Mouse (Mus musculus): ENCODE measurements around the gene Olfr1118. TPM values are rescaled to one million over a fixed set of nuclear protein-coding genes. Genes with fewer than 3 reads are reported as not detected.
"Not testable (repeated sequence)": the region's sequence is repeated elsewhere in the genome, so short reads cannot be mapped to it uniquely, and the experiment has no call there.

The Olfr1118 gene
- not detected for total RNA-seq (2021)
- long read RNA-seq, experiment 1, result 0 reads
- long read RNA-seq, experiment 2, result 0 reads

DNA sequence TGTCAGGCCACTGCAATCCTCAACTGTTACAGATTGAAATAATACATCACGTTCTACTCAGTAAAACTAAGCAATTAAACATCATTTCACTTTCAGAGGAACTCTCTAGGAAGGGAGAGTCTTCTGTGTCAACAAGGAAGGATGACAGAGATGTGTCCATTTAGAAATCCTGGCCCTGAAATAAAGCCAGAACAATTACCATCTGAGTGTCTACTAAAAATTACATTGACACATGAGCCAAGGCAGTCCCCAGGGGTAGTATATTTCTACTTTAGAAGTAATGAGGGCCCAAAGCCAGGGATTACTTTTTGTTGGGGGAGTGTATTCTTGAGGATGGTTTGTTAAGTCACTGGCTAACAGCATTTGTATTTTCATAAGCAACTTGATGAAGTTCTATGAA, at the start of gene Olfr1118:
Gene Olfr1118, plus strand, starts transcription at position 301 of the 400 bp plus-strand sequence.
- DNase-seq (ENCODE audit: low spot score in 2 of 2), result no peak

DNA sequence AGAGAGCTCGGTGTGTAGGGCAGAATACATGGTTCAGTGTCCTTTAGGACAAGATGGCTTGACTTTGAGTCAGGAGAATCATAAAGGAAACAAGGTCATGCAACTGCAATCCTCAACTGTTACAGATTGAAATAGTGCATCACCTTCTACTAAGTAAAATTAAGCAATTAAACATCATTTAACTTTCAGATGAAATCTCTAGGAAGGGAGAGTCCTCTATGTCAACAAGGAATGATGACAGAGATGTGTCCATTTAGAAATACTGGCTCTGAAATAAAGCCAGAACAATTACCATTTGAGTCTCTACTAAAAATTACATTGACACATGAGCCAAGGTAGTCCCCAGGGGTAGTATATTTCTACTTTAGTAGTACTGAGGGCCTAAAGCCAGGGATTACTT, 40.1 kb upstream of the Olfr1118 start, which contains the start of gene Olfr1116:
Gene Olfr1116, plus strand, starts transcription at position 301 of the 400 bp plus-strand sequence.
- no peak for DNase-seq (ENCODE audit: low spot score in 2 of 2)

DNA sequence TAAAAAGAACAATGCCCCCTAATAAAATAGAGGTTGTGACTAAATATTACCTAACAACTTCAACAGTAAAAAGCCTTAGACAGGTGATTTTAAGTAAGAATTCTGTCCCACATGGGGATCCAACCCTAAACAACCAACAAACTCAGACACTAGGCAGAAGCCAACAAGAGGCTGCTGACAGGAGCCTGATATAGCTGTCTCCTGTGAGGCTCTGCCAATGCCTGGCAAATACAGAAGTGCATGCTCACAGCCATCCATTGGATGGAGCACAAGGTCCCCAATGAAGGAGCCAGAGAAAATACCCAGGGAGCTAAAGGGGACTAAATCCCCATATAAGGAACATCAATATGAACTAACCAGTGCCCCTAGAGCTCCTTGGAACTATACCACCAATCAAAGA, 13.4 kb upstream of the Olfr1118 start:
- DNase-seq (ENCODE audit: low spot score in 2 of 2), result not testable (repeated sequence)

DNA sequence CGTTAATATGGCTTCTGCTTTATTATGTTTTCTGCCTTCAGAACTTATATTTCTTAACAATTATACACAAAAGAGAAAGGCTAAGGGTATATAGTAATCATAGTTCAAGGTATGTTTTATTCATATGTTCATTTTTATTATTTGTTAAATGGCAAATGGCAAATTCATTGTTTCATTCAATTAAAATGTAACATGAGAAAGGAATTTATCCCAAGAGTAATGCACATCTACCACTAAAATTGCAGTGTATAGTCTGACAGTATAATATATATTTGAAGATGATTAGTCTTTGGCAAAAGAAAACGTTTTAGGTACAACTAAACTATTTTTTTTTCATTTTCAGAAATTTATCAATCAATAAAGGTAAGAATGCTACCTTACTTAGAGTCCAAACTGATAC, 47.1 kb downstream of the Olfr1118 start, which contains the start of gene Olfr1120:
Gene Olfr1120, plus strand, starts transcription at position 301 of the 400 bp plus-strand sequence.
- no peak for DNase-seq (ENCODE audit: low spot score in 2 of 2)

DNA sequence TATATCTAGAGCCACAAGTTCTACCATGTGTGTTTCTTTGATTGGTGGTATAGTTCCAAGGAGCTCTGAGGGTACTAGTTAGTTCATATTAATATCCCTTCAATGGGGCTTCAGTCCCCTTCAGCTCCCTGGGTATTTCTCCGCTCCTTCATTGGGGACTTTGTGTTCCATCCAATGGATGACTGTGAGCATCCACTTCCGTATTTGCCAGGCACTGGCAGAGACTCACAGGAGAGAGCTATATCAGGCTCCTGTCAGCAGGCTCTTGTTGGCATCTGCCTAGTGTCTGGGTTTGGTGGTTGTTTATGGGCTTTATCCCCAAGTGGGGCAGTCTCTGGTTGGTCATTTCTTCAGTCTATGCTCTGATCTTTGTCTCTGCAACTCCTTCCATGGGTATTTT, 52.7 kb downstream of the Olfr1118 start:
- DNase-seq (ENCODE audit: low spot score in 2 of 2), result not testable (repeated sequence)

Other genes starting within 250 kb of the Olfr1118 start
- gene Olfr1107, start 231.8 kb upstream of the Olfr1118 start, total RNA-seq (2021), result not detected
- not detected for gene Olfr1109, start 211.6 kb upstream of the Olfr1118 start, total RNA-seq (2021)
- gene Olfr259, start 193.0 kb upstream of the Olfr1118 start, total RNA-seq (2021), result not detected
- not detected for gene Olfr1110, start 167.3 kb upstream of the Olfr1118 start, total RNA-seq (2021)
- gene Olfr1111, start 155.0 kb upstream of the Olfr1118 start, total RNA-seq (2021), result not detected
- gene Olfr1112, start 119.8 kb upstream of the Olfr1118 start, total RNA-seq (2021), result not detected
- gene Olfr1113, start 98.6 kb upstream of the Olfr1118 start, total RNA-seq (2021), result not detected
- gene Olfr1115, start 59.6 kb upstream of the Olfr1118 start, total RNA-seq (2021), result not detected
- not detected for gene Olfr1116, start 40.0 kb upstream of the Olfr1118 start, total RNA-seq (2021)
- not detected for gene Olfr1120, start 47.2 kb downstream of the Olfr1118 start, total RNA-seq (2021)
- gene Olfr1121, start 62.3 kb downstream of the Olfr1118 start, total RNA-seq (2021), result not detected
- gene Olfr1122, start 78.3 kb downstream of the Olfr1118 start, total RNA-seq (2021), result under 1 TPM in 1 of 2 experiments, not detected in 1; 0.09 TPM
- gene Olfr1123, start 109.1 kb downstream of the Olfr1118 start, total RNA-seq (2021), result not detected
- not detected for gene Olfr1124, start 122.7 kb downstream of the Olfr1118 start, total RNA-seq (2021)
- gene Olfr1126, start 146.4 kb downstream of the Olfr1118 start, total RNA-seq (2021), result not detected
- gene Pramel7, start 189.5 kb downstream of the Olfr1118 start, total RNA-seq (2021), result not detected
- gene Pramel6, start 199.0 kb downstream of the Olfr1118 start, total RNA-seq (2021), result not detected
- not detected for gene Olfr153, start 224.2 kb downstream of the Olfr1118 start, total RNA-seq (2021)
- gene Olfr1128, start 238.0 kb downstream of the Olfr1118 start, total RNA-seq (2021), result not detected

All from left cerebral cortex, adult 18-20 months (tissue).